Mouse (Mus musculus) hematopoietic stem cell, adult 5-6 weeks (primary cell): ENCODE measurements around the gene Arel1. TPM values are rescaled to one million over a fixed set of nuclear protein-coding genes. Genes with fewer than 3 reads are reported as not detected.
A peak's percentile ranks its signal among the peaks of the same experiment; 100 is the strongest.

Experiments
- ATAC-seq, 2 experiments: fragments of 125-278 bp in 1 of 2; replicated peaks in 1 of 2; 2 replicates each; pipeline ENCODE4 v1.8.0; 2016 to 2017; ENCODE audit warnings: inconsistent platforms in 2 of 2, mild to moderate bottlenecking in 2 of 2, moderate number of reproducible peaks in 2 of 2, low read depth in 1 of 2, moderate TSS enrichment in 1 of 2; ENCODE audit not compliant: low FRiP score in 2 of 2, poor library complexity in 2 of 2, severe bottlenecking in 2 of 2, insufficient read depth in 1 of 2, low TSS enrichment in 1 of 2
- total RNA-seq: library from RNA; stranded (forward); fragments of 172-1452, 232-1000 nt; gene quantifications from 2 replicates; pipeline ENCODE4 v1.2.3, GENCODE M21; 2017

Arel1 gene
- total RNA-seq, 1 experiment from 2014 or later, result 27.6 TPM

GRCm38 (mm10) chr12:84884423-84885076 lies 86.2 kb downstream of the Arel1 start:
- ATAC-seq, result peak in 1 of 2 experiments; percentile 7; a peak in 1 of 4 replicates

- no peak for ATAC-seq
Measured at GRCm38 (mm10) chr12:84882796-84883195, 87.9 kb downstream of the Arel1 start.

- no peak for ATAC-seq
Measured at GRCm38 (mm10) chr12:84880091-84880490, 90.6 kb downstream of the Arel1 start.

GRCm38 (mm10) chr12:84876481-84877121 lies 94.1 kb downstream of the Arel1 start, which contains the start of gene Ltbp2:
TSS of gene Ltbp2 (minus strand) at chr12:84876532.
- ATAC-seq, result peak; percentile 74 to 85

GRCm38 (mm10) chr12:84875761-84876480 lies 94.8 kb downstream of the Arel1 start:
- ATAC-seq, result peak in 1 of 2 experiments; percentile 33; a peak in 1 of 4 replicates

GRCm38 (mm10) chr12:84873434-84873833 lies 97.3 kb downstream of the Arel1 start:
- ATAC-seq, result no peak

GRCm38 (mm10) chr12:84872310-84872709 lies 98.4 kb downstream of the Arel1 start:
- ATAC-seq, result no peak

Other genes starting within 250 kb of the Arel1 start
- gene Npc2, start 197.7 kb downstream of the Arel1 start, total RNA-seq, result 42.3 and 51.3 TPM in 2 replicates
- 53.8 and 55.1 TPM in 2 replicates for gene Isca2, start 197.6 kb downstream of the Arel1 start, total RNA-seq
- 0.25 TPM in 1 of 2 replicates, not detected in the other for gene Ltbp2, start 94.4 kb downstream of the Arel1 start, total RNA-seq
- gene Fcf1, start within 50 bp of the Arel1 start, total RNA-seq, result 98.3 and 119 TPM in 2 replicates
- gene Ylpm1, start 25.4 kb upstream of the Arel1 start, total RNA-seq, result 63.3 and 91.8 TPM in 2 replicates
- gene Prox2, start 139.9 kb upstream of the Arel1 start, total RNA-seq, result 1.7 and 3.2 TPM in 2 replicates
- 161 and 171 TPM in 2 replicates for gene Dlst, start 139.9 kb upstream of the Arel1 start, total RNA-seq
- gene Rps6kl1, start 180.4 kb upstream of the Arel1 start, total RNA-seq, result not detected in 2 replicates
- gene Pgf, start 206.9 kb upstream of the Arel1 start, total RNA-seq, result 0.63 and 0.84 TPM in 2 replicates
- gene Eif2b2, start 248.6 kb upstream of the Arel1 start, total RNA-seq, result 79.2 and 94.9 TPM in 2 replicates